Mouse (Mus musculus) adrenal gland, adult 2 months (tissue): Measurements from ENCODE around the gene Rpl11. TPM values are rescaled to one million over a fixed set of nuclear protein-coding genes. Genes with fewer than 3 reads are reported as not detected.
"Not testable (repeated sequence)": the region's sequence is repeated elsewhere in the genome, so short reads cannot be mapped to it uniquely, and the experiment has no call there.

ENCODE experiments used
- DNase-seq: peaks from one replicate; pipeline ENCODE4 v3.0.0; 2021
- long read RNA-seq: library from polyadenylated mRNA; stranded (forward); transcript quantifications from one replicate; pipeline ENCODE4 v2.0.0, GENCODE M21; 2021
- polyA plus RNA-seq: library from polyadenylated mRNA; depleted of rRNA; stranded (reverse); fragments of >200 nt; gene quantifications from 2 replicates; pipeline ENCODE4 v1.2.3, GENCODE M21; 2012; rRNA removed
- total RNA-seq, 2 experiments: library from RNA; stranded (reverse); gene quantifications; 2 replicates each; pipeline ENCODE4 v1.2.3; 2021

The Rpl11 gene
- 100 to 1,000 TPM; 582 to 615 TPM for total RNA-seq
- 162 and 164 TPM in 2 replicates for polyA plus RNA-seq
- long read RNA-seq, transcript Rpl11-201 (6 exons, 833 nt): major isoform, 289 of 314 reads
- long read RNA-seq, transcript Rpl11-202 (5 exons, 807 nt): minor isoform, 6 of 314 reads
- long read RNA-seq, transcript Rpl11-204 (2 exons, 317 nt): minor isoform, 9 of 314 reads
- long read RNA-seq, partial matches to known transcripts: 4 of 314 reads
- long read RNA-seq, other reads (novel, unspliced or antisense): 6 of 314 reads

DNA sequence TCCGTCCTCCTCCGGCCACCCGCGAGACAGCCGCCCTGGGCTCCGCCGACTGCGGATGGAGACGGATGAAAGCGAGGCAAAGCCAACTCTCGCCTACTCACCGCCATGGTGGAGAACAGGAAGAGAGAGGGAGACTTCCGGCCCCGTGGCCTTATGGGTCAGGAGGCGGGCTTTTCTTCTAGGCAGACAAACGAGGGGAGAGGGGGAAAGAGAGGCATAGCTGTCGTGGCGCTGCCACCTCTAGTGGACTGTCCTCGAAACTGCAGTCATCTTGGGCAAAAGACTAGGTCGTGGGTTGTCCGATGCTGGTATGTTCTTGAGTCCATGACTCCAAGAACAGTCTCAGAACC lies at the start of gene Rpl11:
TSS of gene Rpl11 (minus strand) at position 182 of the 350 bp plus-strand sequence.
- DNase-seq: peak; percentile 95

DNA sequence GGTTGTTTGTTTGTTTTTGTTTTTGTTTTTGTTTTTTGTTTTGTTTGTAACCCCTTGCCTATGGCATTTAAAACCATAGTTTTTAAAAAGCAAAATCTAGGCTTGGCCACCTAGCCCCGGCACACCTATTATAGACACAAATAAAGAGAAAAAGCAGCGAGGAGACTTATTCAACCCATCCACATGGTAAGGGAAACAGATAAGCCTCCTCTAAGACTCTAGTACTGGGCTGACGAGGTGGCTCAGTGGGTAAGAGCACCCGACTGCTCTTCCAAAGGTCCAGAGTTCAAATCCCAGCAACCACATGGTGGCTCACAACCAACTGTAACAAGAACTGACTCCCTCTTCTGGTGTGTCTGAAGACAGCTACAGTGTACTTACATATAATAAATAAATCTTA lies 48.5 kb upstream of the Rpl11 start:
- DNase-seq: not testable (repeated sequence)

DNA sequence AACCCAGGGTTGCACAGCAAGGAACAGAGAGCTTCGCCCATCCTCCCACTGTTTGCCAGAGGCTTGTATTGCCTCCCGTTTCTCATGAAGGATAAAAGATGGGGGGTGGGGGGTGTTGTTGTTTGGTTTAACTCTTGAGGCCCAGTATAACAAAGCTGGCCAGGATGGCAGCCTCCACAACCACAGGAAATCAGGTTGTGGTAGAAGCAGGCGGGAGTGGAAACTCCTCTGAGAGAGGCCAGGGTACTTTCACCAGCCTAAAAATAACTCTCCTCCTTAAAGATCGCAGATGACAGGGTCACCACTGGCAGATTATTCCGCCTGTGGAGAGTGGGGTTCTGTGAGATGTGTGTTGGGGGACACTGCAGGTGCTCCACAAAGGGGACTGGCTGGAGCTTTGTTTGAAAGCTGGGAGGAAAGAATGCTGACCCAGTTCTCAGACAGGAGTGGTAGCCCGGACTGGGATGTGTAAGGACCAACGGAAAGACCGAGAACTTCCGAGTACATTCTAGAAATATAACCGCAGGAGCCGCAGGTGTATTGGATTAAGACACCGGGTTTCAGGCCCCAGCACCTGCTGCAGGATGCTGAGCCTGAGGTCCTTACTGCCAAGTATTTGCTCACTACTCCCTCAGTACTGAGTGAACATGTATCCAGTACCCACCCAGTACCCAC lies 47.3 kb upstream of the Rpl11 start:
- DNase-seq: no peak

DNA sequence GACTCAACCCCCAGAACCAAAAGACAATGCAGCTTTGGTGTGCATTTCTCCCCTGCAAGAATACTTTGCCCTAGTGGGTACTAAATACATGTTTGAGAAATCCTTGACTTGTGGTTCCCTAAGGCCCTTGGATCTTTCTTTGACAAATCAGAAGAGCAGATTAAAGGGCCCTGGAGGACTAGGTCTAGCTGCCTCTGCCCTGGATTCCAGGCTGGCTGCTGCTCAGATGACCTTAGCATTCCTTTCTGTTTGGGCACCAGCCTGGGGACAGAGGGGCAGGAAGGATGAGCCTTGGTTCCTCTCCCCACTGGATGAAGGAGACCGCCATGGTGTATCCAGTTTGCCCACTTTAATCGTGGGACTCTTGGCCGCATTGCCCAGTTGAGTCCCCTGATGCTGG lies 45.2 kb upstream of the Rpl11 start:
- peak; percentile 58 for DNase-seq

DNA sequence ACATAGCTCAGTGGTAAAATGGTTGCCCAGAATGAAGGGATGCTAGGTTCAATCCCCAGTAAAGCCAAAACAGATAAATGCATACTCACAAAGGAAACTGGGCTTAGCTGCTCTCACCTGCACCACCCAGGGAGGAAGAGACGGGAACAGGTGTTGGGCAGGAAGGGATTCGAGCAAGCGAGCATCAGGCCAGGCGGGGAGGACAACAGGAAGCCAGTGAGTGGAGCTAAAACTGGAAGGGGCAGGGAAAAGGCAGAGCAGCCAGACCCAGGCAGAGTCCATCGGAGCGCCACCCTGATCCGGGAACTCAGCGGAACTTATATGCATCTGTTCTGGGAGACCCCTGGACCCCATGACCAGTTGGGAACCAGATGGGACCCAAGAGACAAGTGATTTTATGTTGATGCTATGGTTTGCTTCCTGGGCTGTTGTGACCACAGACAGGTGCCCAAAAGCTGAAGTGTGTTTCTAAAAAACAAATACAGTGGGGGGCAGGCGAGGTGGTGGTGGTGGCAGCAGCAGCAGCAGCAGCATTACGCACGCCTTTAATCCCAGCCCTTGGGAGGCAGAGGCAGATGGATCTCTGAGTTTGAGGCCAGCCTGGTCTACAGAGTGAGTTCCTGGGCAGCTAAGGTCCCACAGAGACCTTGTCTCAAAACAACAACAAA lies 43.4 kb upstream of the Rpl11 start:
- DNase-seq: no peak

DNA sequence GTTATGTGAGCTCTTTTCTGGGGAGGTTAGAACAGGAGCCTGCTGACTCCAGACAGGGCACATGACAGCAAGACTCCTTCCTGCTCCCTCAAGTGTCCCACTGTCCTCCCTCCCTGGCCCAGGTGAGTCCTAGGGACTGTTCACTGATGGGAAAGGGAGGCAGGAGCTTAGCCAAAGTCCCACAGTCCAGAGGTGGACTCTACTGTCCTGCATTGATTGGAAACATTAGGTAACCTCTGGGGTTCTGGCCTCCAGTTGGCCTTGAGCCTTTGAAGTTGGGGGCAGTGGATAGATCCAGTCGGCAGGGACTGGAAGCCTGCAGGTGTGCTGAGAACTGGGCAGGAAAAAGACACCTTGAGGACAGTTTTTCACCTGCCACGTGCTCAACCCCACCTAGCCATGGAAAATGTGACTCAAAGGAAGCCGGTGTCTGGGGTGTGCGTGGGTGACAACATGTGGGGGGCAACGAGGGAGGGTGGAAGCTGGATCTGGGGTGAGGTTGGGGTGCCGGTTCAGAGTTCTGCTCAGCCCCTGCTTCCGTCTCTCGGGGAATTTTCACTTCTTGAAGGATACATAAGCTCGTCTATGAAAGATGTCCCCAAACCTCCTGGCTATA lies 42.4 kb upstream of the Rpl11 start:
- DNase-seq: no peak

DNA sequence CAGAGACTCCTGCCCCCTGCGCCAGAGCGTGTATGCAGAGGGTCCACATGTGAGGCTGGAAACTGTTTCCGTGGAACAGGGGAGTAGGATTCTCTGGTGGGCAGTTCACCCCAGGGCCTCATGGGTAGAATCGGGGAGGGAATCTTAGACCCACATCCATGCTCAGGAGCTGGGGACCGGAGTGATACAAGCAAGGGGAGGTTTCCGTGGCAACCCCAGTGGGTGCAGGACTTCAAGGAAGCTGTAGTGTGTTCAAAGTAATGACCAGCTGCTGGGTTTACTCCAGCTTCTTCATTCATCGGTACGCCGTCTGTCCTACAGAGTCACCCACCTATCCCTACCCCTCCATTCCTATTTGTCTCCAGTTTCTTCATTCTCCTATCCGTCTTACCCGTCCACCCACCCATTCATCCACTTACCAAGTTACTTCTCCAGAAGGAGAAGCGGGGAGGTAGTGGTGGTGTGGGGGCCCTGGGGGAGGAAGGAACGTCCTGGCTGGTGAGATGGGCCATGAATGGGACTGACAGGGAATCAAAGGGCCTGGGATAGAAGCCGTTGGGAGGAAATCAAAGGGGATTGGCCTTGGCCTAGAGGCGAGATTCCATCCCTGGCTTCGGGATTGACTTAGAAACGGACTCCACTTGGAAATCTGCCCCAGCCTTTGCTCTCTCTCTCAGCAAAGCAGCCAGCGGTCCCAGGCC lies 41.4 kb upstream of the Rpl11 start:
- peak; percentile 62 for DNase-seq

DNA sequence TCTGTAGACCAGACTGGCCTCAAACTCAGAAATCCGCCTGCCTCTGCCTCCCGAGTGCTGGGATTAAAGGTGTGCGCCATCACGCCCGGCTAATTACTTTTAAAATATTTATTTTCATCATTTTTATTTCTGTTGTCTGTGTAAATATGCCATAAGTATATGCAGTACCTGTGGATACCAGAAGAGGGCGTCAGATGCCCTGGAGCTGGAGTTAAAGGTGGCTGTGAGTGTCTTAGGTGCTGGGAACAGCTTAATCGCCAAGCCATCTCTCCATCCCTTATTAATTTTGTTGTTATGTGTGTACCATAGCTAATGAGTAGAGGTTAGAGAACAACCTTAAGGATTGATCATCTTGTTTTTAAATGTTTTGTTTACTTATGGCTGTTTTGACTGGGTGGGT lies 39.3 kb upstream of the Rpl11 start:
- no peak for DNase-seq

DNA sequence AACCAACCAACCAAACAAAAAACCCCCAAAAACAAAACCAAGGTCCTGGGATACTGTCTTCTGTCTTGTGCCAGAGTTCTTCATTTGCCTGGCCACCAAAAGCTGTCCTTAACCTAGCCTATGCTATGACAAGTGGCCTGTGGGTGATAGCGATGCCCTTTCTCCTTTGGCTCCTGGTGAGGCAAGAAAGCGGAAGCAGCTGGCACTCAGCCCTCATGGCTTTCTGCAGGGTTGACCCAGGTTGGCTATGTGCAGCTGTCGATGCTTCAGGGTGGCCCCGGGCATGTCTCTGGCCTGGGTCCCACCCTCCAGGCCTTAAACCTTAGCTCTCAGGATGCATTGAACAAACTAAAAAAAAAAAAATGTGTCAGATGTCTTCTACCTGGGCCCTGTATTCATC lies 38.1 kb upstream of the Rpl11 start:
- DNase-seq: peak; percentile 27

DNA sequence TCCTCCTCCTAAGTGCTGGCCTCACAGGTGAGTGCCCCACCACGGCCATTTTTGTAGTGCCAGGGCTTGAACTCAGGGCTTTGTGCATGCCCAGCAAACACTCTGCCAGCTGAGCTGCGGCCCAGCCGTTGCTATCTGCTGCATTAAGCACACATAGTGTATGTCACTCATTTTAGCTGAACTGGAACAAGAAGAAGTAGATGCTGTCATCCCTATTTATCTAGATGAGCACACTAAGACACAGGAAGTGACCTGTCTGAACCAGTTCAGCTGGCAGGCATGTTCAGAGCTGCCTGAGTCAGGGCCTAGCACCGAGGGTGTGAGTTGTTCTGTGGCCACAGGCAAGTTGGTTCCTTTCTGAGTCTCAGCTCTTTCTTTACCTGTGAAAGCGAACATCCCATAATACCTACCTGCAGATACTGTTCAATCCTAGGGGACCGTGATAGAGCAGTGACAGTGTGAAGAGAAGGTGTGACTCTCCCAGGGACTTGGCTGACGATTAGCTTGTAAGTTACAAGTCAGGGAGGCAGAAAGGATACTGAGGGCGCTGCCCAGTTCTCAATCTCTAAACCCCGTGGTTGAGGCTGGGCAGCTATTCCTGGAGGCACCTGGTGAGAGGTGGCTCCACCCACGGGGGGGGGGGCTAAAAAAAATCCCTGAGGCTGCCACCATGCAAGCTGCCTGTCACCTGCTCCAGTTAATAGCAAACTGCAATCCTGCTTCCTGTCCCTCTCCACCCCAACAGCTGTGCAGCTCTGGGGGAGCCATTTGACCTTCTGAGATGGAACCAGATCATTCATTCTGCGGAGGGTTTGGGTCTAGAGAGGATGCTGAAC lies 36.7 kb upstream of the Rpl11 start:
- peak; percentile 48 for DNase-seq

DNA sequence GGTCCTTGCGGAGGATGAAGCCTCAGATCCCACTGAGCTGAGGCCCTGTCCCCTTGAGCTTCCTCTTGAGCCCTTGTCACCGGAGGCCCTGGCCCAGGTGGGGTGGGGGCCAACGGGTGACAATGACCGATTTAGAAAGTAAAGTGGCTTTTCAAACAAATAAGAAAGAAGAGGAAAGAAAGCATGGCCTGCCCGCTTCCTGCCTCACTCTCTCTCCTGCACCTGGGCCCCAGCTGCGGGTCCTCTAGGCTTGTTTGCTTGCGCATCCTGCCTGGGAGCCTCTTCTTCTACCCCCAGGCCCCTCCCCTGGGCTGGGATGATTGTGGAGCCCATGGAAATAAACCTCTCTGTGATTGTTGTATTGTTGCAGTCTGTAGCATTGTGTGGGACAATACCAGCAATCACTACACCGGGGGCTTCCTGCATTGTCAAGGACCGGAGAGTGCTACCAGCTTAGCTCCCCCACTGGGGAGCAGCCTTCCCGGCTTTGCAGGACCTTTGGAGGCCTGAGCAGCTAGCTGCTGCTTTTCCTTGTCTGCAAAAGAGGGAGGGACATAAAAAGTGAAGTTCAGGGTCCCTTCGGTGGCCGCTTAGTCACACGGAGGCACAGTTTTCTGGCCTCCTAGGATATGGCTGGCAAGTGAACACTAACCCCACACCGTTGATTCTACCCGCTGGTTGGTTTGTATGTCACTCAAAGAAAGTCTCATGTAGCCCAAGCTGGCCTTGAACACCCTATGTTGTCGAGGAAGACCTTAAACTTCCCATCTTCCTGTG lies 35.9 kb upstream of the Rpl11 start:
- peak; percentile 68 for DNase-seq

DNA sequence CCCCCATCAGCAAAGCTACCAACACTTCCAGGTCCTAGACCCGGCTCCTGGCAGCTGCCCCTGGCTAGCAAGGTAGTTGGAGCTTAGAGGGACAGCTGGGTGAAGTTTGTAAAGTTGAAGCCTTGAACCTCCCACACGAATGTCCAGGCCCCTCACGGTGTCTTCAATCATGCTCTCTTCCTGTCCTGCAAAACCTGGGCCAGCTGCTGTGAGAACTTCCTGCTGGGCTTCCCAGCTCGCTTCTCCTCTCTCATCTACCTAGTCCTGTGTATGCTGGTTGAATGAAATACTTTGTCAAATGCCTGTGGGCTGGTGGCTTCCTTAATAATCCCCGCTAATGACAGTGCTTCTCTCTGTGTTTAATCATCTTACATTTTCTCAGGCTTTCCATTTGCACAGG lies 35.1 kb upstream of the Rpl11 start:
- DNase-seq: no peak

DNA sequence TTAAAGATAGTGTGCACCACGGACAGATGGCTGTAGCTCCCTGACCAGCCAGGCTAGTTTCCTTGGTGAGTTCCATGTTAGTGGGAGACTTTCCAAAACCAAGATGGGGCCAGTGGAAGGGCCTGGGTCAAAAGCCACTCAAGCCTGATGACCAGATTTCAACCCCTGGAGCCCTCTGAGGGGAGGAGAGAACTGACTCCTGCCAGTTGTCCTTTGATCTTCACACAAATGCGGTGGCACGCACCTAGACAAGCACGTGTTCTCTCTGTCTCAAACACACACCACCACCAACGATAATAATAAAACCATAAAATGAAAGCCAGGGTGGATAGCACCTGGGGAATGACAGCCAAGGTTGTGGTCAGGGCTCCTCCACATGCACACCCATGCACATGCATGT lies 34.0 kb upstream of the Rpl11 start:
- no peak for DNase-seq

DNA sequence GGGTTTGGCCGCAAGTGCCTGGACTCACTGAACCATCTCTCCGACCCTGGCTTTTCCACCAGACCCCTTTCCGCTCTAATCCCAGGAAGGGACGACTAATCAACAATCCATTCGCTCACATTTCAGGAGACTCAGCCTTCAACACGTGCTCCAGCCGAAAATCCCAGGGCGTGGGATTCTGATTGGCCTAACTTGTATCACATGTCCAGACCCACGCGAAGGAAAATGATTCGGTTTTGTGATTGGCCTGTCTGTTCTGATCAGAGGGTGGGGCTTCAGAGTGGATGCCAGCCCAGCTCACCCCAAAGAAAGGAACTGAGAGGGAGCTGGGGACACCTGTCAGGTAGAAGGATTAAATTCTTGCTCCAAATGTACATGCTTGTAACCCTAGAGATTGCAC lies 31.6 kb upstream of the Rpl11 start:
- no peak for DNase-seq

DNA sequence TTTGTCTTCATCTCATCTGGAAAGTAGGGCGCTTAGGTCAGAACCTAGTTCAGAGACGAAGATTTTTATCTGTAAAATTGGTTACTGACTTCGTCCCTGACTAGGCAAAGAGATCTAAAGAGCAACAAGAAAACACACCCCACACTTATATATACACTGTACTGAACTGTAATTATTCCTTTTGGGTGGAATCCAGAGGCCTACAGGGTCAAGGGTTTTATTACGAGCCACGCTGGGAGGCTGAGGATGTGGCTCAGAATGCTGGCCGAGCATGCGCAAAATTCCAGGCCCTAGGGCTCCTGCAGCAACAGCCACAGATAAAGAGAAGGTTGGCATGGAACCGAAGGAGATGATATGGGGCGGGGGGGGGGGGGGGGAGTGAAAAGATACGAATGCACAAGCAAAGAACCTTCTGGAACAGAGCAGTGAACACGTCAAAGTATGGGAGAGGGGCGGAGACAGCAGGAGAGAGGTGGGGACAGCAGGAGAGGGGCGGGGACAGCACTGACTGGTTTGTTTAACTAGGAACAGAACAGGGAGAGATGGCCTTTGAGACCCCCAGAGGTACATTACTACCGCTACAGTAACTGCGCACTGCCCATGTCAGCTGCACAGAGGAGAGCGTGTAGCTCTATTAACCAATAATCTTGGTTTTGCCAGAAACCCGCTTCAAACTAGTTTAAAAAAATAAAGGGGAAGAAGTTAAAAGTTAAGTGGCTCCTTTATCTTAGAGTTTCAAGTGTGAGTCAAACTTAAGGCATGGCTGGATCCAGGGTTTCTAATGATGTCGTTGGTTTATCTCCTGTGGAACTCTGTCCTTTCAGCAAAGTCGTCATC lies 30.3 kb upstream of the Rpl11 start:
- DNase-seq: no peak

DNA sequence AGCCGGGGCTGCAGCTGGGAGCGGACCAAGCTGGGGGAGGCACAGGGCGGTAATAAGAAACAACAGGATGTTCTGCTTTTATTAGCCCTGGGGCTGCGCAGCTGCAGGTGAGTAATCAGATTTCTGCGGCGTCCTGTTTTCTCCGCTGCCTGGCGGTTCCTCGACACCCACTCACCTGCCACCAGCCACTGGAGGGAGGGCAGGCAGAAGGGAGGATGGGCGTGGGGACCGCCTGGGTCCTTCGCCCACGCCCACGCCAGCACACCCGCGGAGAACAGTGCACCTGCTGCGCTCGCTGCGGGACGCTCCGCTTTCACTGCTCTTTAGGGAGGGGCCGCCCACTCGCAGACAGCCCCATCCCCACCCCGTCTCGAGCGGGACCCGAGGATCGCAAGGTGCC lies 28.5 kb upstream of the Rpl11 start:
- DNase-seq: peak; percentile 34

DNA sequence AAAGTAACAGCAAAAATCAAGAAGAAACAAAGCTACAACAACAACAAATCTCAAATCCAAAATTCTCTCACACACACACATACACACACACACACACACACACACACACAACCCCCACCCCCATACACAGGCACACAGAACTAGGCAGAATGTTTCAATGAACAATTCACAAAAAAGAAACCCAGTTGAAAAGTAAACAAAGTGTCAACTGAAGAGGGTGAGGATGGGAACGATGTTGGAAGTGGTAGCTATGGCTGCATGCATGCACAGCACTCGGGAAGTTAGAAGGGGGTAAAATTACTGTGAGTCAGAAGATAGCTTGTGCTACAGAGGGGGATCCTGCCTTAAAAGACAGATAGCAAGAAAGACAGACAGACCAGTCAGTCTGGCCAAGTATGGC lies 25.4 kb upstream of the Rpl11 start:
- no peak for DNase-seq

DNA sequence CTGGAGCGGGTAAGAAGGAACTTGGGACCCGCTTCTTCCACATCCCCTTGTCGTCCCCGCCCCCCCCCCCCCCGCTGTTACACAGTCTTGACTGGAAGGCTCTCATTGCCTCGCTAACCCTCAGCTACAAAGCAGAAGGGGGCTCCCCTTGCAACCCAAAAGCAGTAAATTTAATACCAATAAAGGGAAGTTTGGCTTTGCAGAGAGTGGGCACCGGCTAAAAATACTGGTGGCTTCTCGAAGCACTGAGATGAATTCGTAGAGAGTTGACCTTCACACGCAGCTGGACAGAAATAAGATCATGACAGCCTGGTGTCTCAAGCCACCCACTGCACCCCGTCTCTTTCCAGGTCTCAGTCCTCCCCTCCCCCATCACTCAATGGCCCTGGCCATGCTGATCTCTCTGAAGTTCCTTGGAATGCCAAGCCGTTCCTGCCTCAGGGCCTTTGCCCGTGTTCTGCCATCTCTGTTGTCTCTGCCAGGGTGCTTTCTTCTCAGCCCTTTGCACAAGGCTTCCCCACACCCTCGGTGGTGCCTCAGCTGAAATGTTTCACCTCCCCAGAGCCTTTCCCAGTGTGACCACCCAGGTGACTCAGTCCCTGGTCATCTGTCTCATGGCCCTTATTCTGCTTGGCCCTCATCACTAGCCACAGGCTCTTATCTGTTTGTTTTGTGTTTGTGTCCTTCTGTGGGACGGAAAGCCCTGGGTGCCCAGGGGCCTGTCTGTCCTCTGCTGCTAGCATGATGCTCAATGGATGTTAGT lies 23.7 kb upstream of the Rpl11 start:
- DNase-seq: peak; percentile 51

DNA sequence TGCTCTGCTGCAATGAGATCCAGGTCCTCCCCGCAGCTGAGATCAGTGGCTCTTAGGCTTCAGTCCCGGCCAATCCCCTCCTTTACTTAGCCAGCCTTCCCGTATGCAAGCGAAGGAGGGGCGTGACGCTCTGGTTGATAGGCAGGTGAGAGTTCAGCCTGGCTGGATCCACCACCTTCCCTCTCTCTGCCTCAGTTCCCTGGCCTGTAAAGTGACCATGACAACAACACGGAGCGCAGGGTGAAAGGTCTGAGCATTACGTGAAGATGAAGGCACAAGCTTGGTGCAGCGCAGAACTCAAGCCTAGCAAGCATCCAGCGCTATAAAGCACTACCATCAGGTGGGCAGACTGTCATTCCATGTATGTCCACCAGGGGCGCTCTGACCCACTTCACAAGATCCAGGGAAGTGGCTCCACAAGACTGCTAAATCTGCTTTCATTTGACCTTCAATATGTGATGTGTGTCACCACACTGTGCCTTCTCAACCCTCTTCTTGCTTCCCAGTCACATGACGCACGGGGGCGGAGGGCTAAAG lies 18.0 kb upstream of the Rpl11 start:
- DNase-seq: peak; percentile 84
